Mouse (Mus musculus) limb, embryonic 11.5 days (tissue): ENCODE measurements around the gene Sart3. TPM values are rescaled to one million over a fixed set of nuclear protein-coding genes. Genes with fewer than 3 reads are reported as not detected.
"Not testable (repeated sequence)": the region's sequence is repeated elsewhere in the genome, so short reads cannot be mapped to it uniquely, and the experiment has no call there.

ENCODE experiments used
- ATAC-seq: fragments of 200-750 bp; cut with Nextera tagmentation; 2 replicates; pipeline ENCODE4 v1.8.0; 2017; ENCODE audit warnings: low read depth; ENCODE audit not compliant: insufficient number of reproducible peaks, low FRiP score, low TSS enrichment
- DNase-seq: peaks from one replicate; pipeline ENCODE4 v3.0.0-alpha.2; 2015; ENCODE audit warnings: low spot score
- H3K27ac ChIP-seq: fragments of 300-500 bp; sonication (generic); replicated peaks from 2 replicates; pipeline ENCODE4 v1.5.1; 2014; ENCODE audit warnings: low read depth, mild to moderate bottlenecking, low read length
- H3K27me3 ChIP-seq: fragments of 300-500 bp; sonication (generic); 2 replicates; pipeline ENCODE4 v1.6.1; 2014; ENCODE audit warnings: mild to moderate bottlenecking, low read length, mixed read lengths; ENCODE audit not compliant: control insufficient read depth, insufficient read depth
- H3K36me3 ChIP-seq: fragments of 300-500 bp; sonication (generic); 2 replicates; pipeline ENCODE4 v1.6.1; 2014; ENCODE audit warnings: mild to moderate bottlenecking, low read length, moderate library complexity, mixed read lengths; ENCODE audit not compliant: control insufficient read depth, insufficient read depth
- H3K4me1 ChIP-seq: fragments of 300-500 bp; sonication (generic); 2 replicates; pipeline ENCODE4 v1.6.1; 2014; ENCODE audit warnings: low read length, mixed read lengths; ENCODE audit not compliant: control insufficient read depth, insufficient read depth
- H3K4me2 ChIP-seq: fragments of 300-500 bp; sonication (generic); 2 replicates; pipeline ENCODE4 v1.6.1; 2014; ENCODE audit warnings: low read depth, mild to moderate bottlenecking, moderate library complexity; ENCODE audit not compliant: severe bottlenecking
- H3K4me3 ChIP-seq: fragments of 300-500 bp; sonication (generic); 2 replicates; pipeline ENCODE4 v1.5.1; 2014; ENCODE audit warnings: low read depth, low read length
- H3K9ac ChIP-seq: fragments of 300-500 bp; sonication (generic); 2 replicates; pipeline ENCODE4 v1.6.1; 2014; ENCODE audit warnings: mild to moderate bottlenecking, low read length
- H3K9me3 ChIP-seq: fragments of 300-500 bp; sonication (generic); 2 replicates; pipeline ENCODE4 v1.6.1; 2016; ENCODE audit warnings: low read length; ENCODE audit not compliant: control insufficient read depth
- WGBS: fragments of 180-500 bp; shearing (Covaris S2); extraction: QIAGEN DNeasy Blood & Tissue Kit; methylation state at CpG from one replicate; pipeline ENCODE4 v1.1.7; 2014; 5-methylcytosine and 5-hydroxymethylcytosine counted together
- polyA plus RNA-seq: library from polyadenylated mRNA; unstranded; fragments of >200 nt; fragmentation: Nextera tagmentation; extraction: Ambion mirVana; gene quantifications from 2 replicates; pipeline ENCODE4 v1.2.1, GENCODE M21; 2014

The Sart3 gene
- polyA plus RNA-seq, 1 experiment from 2014 or later, result 64.6 TPM

- Histone ChIP-seq H3K9ac (no peak overlapping the region), H3K4me1 (peaks cover 20% of the 10 kb centered on the region), H3K4me3 (no peak overlapping the region), H3K4me2 (no peak overlapping the region), H3K9me3 (no peaks in the 10 kb centered on the region), H3K36me3 (peaks cover 6% of the 10 kb centered on the region; the same call in 1 of the 2 replicates), H3K27ac (no peak overlapping the region), H3K27me3 (no peaks in the 10 kb centered on the region)
- no peak for DNase-seq
- ATAC-seq, result no peak
- 76% methylated on average over 5 of the region's 5 CpGs for WGBS
These were observed 7.3 kb upstream of the Sart3 start for GRCm38 (mm10) chr5:113779569-113779968.

- not testable (repeated sequence) for ATAC-seq
These were observed 5.4 kb upstream of the Sart3 start for GRCm38 (mm10) chr5:113777728-113778127.

DNA sequence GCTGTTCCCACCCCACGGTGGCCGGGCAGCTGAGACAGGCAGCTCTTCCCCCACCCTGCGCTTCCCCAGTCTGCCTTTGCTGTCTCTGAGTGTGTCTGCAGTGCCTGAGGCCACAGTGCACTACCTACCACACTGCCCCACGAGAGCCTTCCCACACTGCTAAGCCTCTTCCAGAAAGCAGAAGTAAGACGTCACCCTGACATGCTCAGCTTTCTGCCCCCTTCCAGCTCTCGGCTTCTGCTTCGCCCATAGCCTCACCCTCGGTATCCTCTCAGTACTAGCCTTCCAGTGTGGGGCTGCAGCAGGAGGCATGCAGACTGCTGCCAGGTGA is 4.6 kb upstream of the Sart3 start:
- no peak for ATAC-seq
- peaks cover 6% of the 10 kb centered on the region; the same call in 1 of the 2 replicates for H3K4me1 ChIP-seq
- H3K9me3 ChIP-seq, result no peaks in the 10 kb centered on the region
- no peak overlapping the region for H3K9ac ChIP-seq
- no peak overlapping the region for H3K4me2 ChIP-seq
- H3K27me3 ChIP-seq, result no peaks in the 10 kb centered on the region
- no peak overlapping the region for H3K4me3 ChIP-seq
- WGBS, result 93% methylated on average over 8 of the region's 8 CpGs
- H3K36me3 ChIP-seq, result peaks cover 6% of the 10 kb centered on the region; the same call in 1 of the 2 replicates
- H3K27ac ChIP-seq, result no peak overlapping the region
- DNase-seq, result no peak

More at GRCm38 (mm10) chr5:113777728-113778127, 5.4 kb upstream of the Sart3 start:
- H3K4me2 ChIP-seq, H3K27ac ChIP-seq, H3K9me3 ChIP-seq, H3K27me3 ChIP-seq, H3K4me3 ChIP-seq, H3K36me3 ChIP-seq, H3K9ac ChIP-seq, DNase-seq, H3K4me1 ChIP-seq: not testable (repeated sequence)
- WGBS, result 90% methylated on average over 8 of the region's 8 CpGs

DNA sequence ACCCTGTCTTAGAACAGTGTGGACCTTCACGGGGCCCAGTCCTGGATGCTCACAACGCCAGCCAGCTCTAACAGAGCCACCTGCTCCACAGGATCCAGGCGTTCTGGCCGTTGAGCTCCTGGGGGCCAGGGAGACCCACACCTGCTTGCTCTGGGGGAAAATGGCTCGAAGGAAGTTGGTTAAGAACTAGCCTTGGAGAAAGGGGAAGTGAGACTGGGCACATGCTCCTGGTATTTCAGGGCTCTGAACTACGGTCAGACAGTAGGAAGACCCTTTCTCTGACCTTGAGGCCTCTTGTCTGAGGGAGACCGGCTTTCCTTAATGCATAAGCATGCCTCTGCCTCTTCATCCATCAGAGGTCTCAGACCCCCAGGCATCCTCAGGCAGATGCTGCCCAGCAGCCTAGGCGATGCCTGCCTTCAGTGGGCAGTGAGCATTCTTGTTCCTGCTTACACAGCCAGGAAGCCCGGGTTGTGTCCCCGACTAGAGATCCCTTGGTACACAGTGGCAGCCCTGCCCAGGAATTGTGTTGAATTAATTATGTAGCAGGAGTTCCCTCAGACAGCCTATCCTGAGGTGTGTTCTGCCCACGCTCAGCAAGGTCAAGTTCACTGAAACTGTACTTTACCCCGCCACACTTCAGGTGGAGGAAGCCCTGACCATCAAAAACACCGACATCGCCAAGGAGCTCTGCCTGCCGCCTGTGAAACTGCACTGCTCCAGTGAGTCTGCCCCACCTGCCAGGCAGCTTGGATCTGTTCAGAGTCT is 4.0 kb upstream of the Sart3 start:
- Histone ChIP-seq H3K9ac (no peak overlapping the region), H3K4me2 (no peak overlapping the region), H3K27me3 (no peaks in the 10 kb centered on the region), H3K9me3 (no peaks in the 10 kb centered on the region), H3K4me3 (no peak overlapping the region), H3K4me1 (peaks cover 5% of the 10 kb centered on the region; the same call in 1 of the 2 replicates), H3K36me3 (peaks cover 6% of the 10 kb centered on the region; the same call in 1 of the 2 replicates), H3K27ac (no peak overlapping the region)
- WGBS, result 94% methylated on average over 15 of the region's 15 CpGs
- DNase-seq (no peak), ATAC-seq (no peak)

DNA sequence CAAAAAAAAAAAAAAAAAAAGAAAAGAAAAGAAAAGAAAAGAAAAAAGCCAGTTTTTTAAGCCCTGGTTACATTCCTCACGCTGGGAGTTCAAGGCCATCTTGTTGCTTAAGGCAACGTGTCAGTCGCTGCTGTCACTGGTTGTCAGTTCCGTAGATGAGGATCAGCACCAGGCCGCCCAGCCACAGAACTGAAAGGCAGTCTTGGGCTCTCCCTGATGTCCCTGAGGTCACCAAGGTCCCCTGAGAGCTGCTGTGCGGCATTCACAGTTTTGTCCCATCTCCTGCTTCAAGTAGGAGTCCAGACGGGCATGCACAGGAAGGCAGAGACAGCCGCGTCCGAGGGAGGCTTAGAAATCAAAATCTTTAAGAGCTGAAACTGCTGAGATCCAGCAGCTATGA is 3.3 kb upstream of the Sart3 start:
- WGBS, result 92% methylated on average over 10 of the region's 10 CpGs
- Histone ChIP-seq H3K9me3 (no peaks in the 10 kb centered on the region), H3K4me3 (no peak overlapping the region), H3K27ac (no peak overlapping the region), H3K4me2 (no peak overlapping the region), H3K36me3 (peaks cover 6% of the 10 kb centered on the region; the same call in 1 of the 2 replicates), H3K27me3 (no peaks in the 10 kb centered on the region), H3K4me1 (no peaks in the 10 kb centered on the region), H3K9ac (no peak overlapping the region)
- no peak for ATAC-seq
- no peak for DNase-seq

GRCm38 (mm10) chr5:113773664-113774063 is 1.4 kb upstream of the Sart3 start:
- H3K4me3 ChIP-seq, result peak overlapping the region; percentile 100
- WGBS, result under 1% methylated on average over 7 of the region's 7 CpGs
- no peak for ATAC-seq
- peaks cover 4% of the 10 kb centered on the region for H3K4me1 ChIP-seq
- H3K36me3 ChIP-seq, result peaks cover 6% of the 10 kb centered on the region; the same call in 1 of the 2 replicates
- no peaks in the 10 kb centered on the region for H3K9me3 ChIP-seq
- H3K27ac ChIP-seq, result no peak overlapping the region
- no peak overlapping the region for H3K9ac ChIP-seq
- H3K4me2 ChIP-seq, result peak overlapping the region; percentile 80
- no peaks in the 10 kb centered on the region for H3K27me3 ChIP-seq
- DNase-seq, result peak; percentile 96

GRCm38 (mm10) chr5:113772905-113773519 is 702 bp upstream of the Sart3 start:
- peak overlapping the region; percentile 80 for H3K4me2 ChIP-seq
- 2% methylated on average over 29 of the region's 38 CpGs for WGBS
- H3K27ac ChIP-seq, result no peak overlapping the region
- no peak for DNase-seq
- H3K4me1 ChIP-seq, result peaks cover 4% of the 10 kb centered on the region
- H3K9me3 ChIP-seq, result no peaks in the 10 kb centered on the region
- peak overlapping the region; percentile 60 for H3K9ac ChIP-seq
- no peaks in the 10 kb centered on the region for H3K27me3 ChIP-seq
- H3K36me3 ChIP-seq, result peaks cover 9% of the 10 kb centered on the region
- peak; percentile 27; the same call in 1 of the 2 replicates for ATAC-seq
- H3K4me3 ChIP-seq, result peak overlapping the region; percentile 100

GRCm38 (mm10) chr5:113771213-113772162 is 822 bp downstream of the Sart3 start:
- peak overlapping the region; percentile 100 for H3K4me3 ChIP-seq
- peak overlapping the region; percentile 97 for H3K9ac ChIP-seq
- H3K27ac ChIP-seq, result peak overlapping the region; percentile 93
- H3K27me3 ChIP-seq, result no peaks in the 10 kb centered on the region
- under 1% methylated on average over 94 of the region's 97 CpGs for WGBS
- peaks cover 10% of the 10 kb centered on the region for H3K36me3 ChIP-seq
- H3K9me3 ChIP-seq, result no peaks in the 10 kb centered on the region
- peaks cover 4% of the 10 kb centered on the region for H3K4me1 ChIP-seq
- DNase-seq (peak; percentile 88), ATAC-seq (peak; percentile 60; the same call in 1 of the 2 replicates)
- H3K4me2 ChIP-seq, result peak overlapping the region; percentile 80
